Mouse (Mus musculus) layer of hippocampus, adult 2 months (tissue): ENCODE results near the gene Thop1. TPM values are rescaled to one million over a fixed set of nuclear protein-coding genes. Genes with fewer than 3 reads are reported as not detected.
A peak's percentile ranks its signal among the peaks of the same experiment; 100 is the strongest.

ENCODE experiments used
- DNase-seq, 2 experiments: peaks; one replicate each; pipeline ENCODE4 v3.0.0; 2022; ENCODE audit warnings: low spot score in 2 of 2
- H3K27ac ChIP-seq: fragments of 200-600 bp; 2 replicates; pipeline ENCODE4 v1.8.1; 2022
- H3K4me3 ChIP-seq: fragments of 200-600 bp; 2 replicates; pipeline ENCODE4 v1.8.1; 2022; ENCODE audit warnings: mild to moderate bottlenecking
- CTCF ChIP-seq: fragments of 200-600 bp; conservative IDR thresholded peaks from 2 replicates; pipeline ENCODE4 v1.8.1; 2022; ENCODE audit warnings: antibody characterized with exemption, mild to moderate bottlenecking, moderate library complexity
- microRNA-seq, 2 experiments: library from miRNA; unstranded; fragments of <30 nt; microRNA quantifications; one replicate each; pipeline ENCODE4 v1.2.0; 2021
- total RNA-seq, 2 experiments: library from RNA; stranded (reverse); gene quantifications; 2 replicates each; pipeline ENCODE4 v1.2.3; 2021

Thop1 gene
- total RNA-seq, 2 experiments from 2014 or later: 52.0 to 52.6 TPM

- no peak overlapping the region for H3K4me3 ChIP-seq
- no peak overlapping the region for H3K27ac ChIP-seq
- TF ChIP-seq CTCF: no peak
- DNase-seq: no peak
Observed at GRCm38 (mm10) chr10:81092465-81093250, 22.8 kb downstream of the Thop1 start.

GRCm38 (mm10) chr10:81094931-81095678 lies 25.3 kb downstream of the Thop1 start:
- Histone ChIP-seq H3K4me3 (no peak overlapping the region), H3K27ac (no peak overlapping the region)
- no peak for TF ChIP-seq CTCF
- no peak for DNase-seq

- DNase-seq: peak; percentile 96 to 97
- Histone ChIP-seq H3K4me3 (peak within 1 kb of the TSS; percentile 96), H3K27ac (peak within 1 kb of the TSS; percentile 99)
- no peak for TF ChIP-seq CTCF
Observed at GRCm38 (mm10) chr10:81105565-81106112, 35.8 kb downstream of the Thop1 start, which contains the start of gene Map2k2. Map2k2 (plus strand) TSS chr10:81105915.

DNA sequence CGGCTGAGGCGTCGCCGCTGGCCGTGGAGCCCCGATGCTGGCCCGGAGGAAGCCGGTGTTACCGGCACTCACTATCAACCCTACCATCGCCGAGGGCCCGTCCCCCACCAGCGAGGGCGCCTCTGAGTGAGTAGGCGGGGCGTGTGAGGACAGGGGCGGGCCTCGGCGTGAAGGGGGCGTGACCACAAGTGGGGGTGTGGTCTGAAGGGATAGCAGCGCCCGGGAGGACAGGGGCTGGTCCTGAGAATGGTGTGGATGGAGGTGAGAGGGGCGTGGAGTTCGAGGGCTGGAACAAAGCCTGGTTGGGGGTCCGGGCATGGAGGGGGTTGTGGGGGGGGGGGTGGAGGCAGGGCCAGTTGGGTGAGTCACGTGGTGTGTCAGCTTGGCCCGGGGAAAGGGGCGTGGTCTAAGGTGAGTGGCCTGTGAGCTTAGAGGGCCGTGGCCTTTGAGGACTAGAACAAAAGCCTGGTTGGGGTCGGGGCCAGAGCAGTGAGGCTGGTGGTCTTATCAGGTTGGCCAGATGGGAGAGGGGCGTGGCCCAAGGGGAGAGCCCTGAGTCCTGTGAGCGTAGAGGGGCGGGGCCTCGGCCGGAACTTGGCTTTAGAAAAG lies 36.4 kb downstream of the Thop1 start:
- Histone ChIP-seq H3K4me3 (peak overlapping the region; percentile 96), H3K27ac (peak overlapping the region; percentile 99)
- peak; percentile 75 to 78 for DNase-seq
- peak; percentile 24 for TF ChIP-seq CTCF

GRCm38 (mm10) chr10:81112946-81113345 lies 43.1 kb downstream of the Thop1 start:
- Histone ChIP-seq H3K4me3 (no peak overlapping the region), H3K27ac (no peak overlapping the region)
- DNase-seq: no peak
- TF ChIP-seq CTCF: no peak

DNA sequence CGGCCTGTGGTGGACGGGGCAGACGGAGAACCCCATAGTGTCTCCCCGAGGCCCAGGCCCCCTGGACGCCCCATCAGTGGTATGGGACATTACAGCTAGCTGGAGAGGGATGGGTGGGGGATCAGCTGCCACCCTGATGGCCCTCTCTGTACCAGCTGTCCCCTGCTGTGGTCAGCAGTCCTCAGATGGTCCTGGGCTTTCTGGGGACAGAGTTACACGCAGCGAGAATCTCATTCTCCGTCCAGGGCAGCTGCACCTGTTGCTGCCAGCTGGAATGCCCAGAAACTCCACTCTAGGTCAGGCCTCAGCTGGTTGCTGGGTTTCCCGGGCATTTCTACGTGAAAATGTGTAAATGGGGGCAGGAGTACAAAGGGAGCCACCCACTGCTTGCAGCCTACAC lies 49.8 kb downstream of the Thop1 start:
- Histone ChIP-seq H3K4me3 (no peak overlapping the region), H3K27ac (no peak overlapping the region)
- no peak for TF ChIP-seq CTCF
- DNase-seq: no peak

GRCm38 (mm10) chr10:81120650-81121049 lies 50.8 kb downstream of the Thop1 start:
- no peak for DNase-seq
- Histone ChIP-seq H3K4me3 (no peak overlapping the region), H3K27ac (peak overlapping the region; percentile 65; the same call in 1 of the 2 replicates)
- no peak for TF ChIP-seq CTCF

- DNase-seq: no peak
Observed at GRCm38 (mm10) chr10:81122889-81123288, 53.1 kb downstream of the Thop1 start.

DNA sequence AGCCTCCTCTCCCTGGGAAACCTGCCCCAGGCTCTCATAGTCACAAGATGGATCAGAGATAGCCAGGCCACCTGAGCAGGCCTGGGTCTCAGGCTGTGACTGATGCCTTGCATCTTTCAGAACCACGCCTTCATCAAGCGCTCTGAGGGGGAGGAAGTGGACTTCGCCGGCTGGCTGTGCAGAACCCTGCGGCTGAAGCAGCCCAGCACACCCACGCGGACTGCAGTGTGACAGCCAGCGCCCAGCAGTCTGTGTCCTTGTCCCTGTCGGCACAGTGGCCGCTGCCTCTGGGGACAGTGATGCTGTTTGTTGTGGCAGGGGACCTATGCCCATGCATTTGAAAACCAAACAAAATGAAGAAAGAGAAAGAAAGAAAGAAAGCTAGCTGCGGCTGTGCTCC lies 53.7 kb downstream of the Thop1 start:
- no peak for DNase-seq
- peak overlapping the region; percentile 23; the same call in 1 of the 2 replicates for H3K27ac ChIP-seq
- H3K4me3 ChIP-seq: no peak overlapping the region
- TF ChIP-seq CTCF: no peak

More at GRCm38 (mm10) chr10:81122889-81123288, 53.1 kb downstream of the Thop1 start:
- no peak for TF ChIP-seq CTCF
- Histone ChIP-seq H3K27ac (no peak overlapping the region), H3K4me3 (no peak overlapping the region)

Small RNA genes lying within 50 kb of the gene (microRNA-seq; reads per million reads assigned to microRNA genes)
- gene Mir5615-1: 0 reads per million in 2 experiments
- gene Mir5615-2: 0 reads per million in 2 experiments

Other genes with a start within 250 kb of the Thop1 start
- 100 to 1,000 TPM; 478 to 493 TPM for gene Oaz1, start 243.4 kb upstream of the Thop1 start, total RNA-seq
- gene Lingo3, start 226.0 kb upstream of the Thop1 start, total RNA-seq: 10 to 100 TPM; 49.4 to 54.3 TPM
- 10 to 100 TPM; 51.6 to 53.3 TPM for gene Lsm7, start 214.8 kb upstream of the Thop1 start, total RNA-seq
- gene Sppl2b, start 214.8 kb upstream of the Thop1 start, total RNA-seq: 10 to 100 TPM; 61.2 to 63.2 TPM
- gene Tmprss9, start 198.2 kb upstream of the Thop1 start, total RNA-seq: under 1 TPM; 0.46 to 0.56 TPM
- 100 to 1,000 TPM; 134 to 145 TPM for gene Timm13, start 169.1 kb upstream of the Thop1 start, total RNA-seq
- gene Lmnb2, start 151.8 kb upstream of the Thop1 start, total RNA-seq: 10 to 100 TPM; 20.8 to 21.9 TPM
- gene Gadd45b, start 140.0 kb upstream of the Thop1 start, total RNA-seq: 10 to 100 TPM; 17.0 to 17.5 TPM
- gene Gng7, start 55.1 kb upstream of the Thop1 start, total RNA-seq: 100 to 1,000 TPM; 161 to 176 TPM
- gene Diras1, start 44.4 kb upstream of the Thop1 start, total RNA-seq: 100 to 1,000 TPM in 1 of 2 experiments, 10 to 100 TPM in 1; 95.2 to 100 TPM
- 10 to 100 TPM; 60.8 to 66.1 TPM for gene Slc39a3, start 32.6 kb upstream of the Thop1 start, total RNA-seq
- gene Sgta, start 9.9 kb upstream of the Thop1 start, total RNA-seq: 100 to 1,000 TPM; 176 TPM
- gene Creb3l3, start 28.8 kb downstream of the Thop1 start, total RNA-seq: under 1 TPM; 0.20 to 0.66 TPM
- gene Map2k2, start 35.9 kb downstream of the Thop1 start, total RNA-seq: 100 to 1,000 TPM; 132 to 139 TPM
- 100 to 1,000 TPM; 103 to 109 TPM for gene Zbtb7a, start 65.2 kb downstream of the Thop1 start, total RNA-seq
- gene Pias4, start 97.9 kb downstream of the Thop1 start, total RNA-seq: 10 to 100 TPM; 29.4 to 29.5 TPM
- gene Eef2, start 106.6 kb downstream of the Thop1 start, total RNA-seq: 100 to 1,000 TPM; 907 to 909 TPM
- 10 to 100 TPM; 73.6 to 78.4 TPM for gene Dapk3, start 113.0 kb downstream of the Thop1 start, total RNA-seq
- gene 4930442H23Rik, start 113.8 kb downstream of the Thop1 start, total RNA-seq: not detected
- under 1 TPM; 0.32 to 0.33 TPM for gene Nmrk2, start 132.0 kb downstream of the Thop1 start, total RNA-seq
- gene Atcay, start 160.8 kb downstream of the Thop1 start, total RNA-seq: 100 to 1,000 TPM; 144 to 150 TPM
- 10 to 100 TPM; 66.2 to 70.2 TPM for gene Zfr2, start 163.1 kb downstream of the Thop1 start, total RNA-seq
- gene Matk, start 182.9 kb downstream of the Thop1 start, total RNA-seq: 100 to 1,000 TPM; 260 to 267 TPM
- gene Mrpl54, start 196.9 kb downstream of the Thop1 start, total RNA-seq: 10 to 100 TPM; 37.4 to 42.0 TPM
- 10 to 100 TPM; 32.6 to 37.3 TPM for gene Apba3, start 196.9 kb downstream of the Thop1 start, total RNA-seq
- gene Tjp3, start 221.5 kb downstream of the Thop1 start, total RNA-seq: under 1 TPM; 0.54 to 0.91 TPM
- gene Pip5k1c, start 222.9 kb downstream of the Thop1 start, total RNA-seq: 100 to 1,000 TPM; 308 to 314 TPM